Mouse (Mus musculus) myocyte (in vitro differentiated cells): Measurements from ENCODE around the gene Mgmt.

ENCODE experiments used
- CEBPB ChIP-seq: IDR thresholded peaks from 2 replicates; pipeline ENCODE4 v1.6.1; 2011; ENCODE audit warnings: mild to moderate bottlenecking, moderate library complexity; ENCODE audit not compliant: poor library complexity, insufficient read depth, severe bottlenecking
- E2F4 ChIP-seq: IDR thresholded peaks from one replicate; pipeline ENCODE4 v1.6.1; 2011; ENCODE audit warnings: mild to moderate bottlenecking, control low read depth, moderate library complexity; ENCODE audit not compliant: insufficient read depth
- MYOG ChIP-seq, 3 experiments: IDR thresholded peaks; one replicate each; pipeline ENCODE4 v1.6.1; 2011; ENCODE audit warnings: control low read depth in 2 of 3, low read depth in 2 of 3, mild to moderate bottlenecking in 2 of 3; ENCODE audit not compliant: insufficient read length in 2 of 3, control insufficient read depth in 1 of 3, insufficient read depth in 1 of 3
- POLR2A ChIP-seq: IDR thresholded peaks from one replicate; pipeline ENCODE4 v1.6.1; 2011; ENCODE audit warnings: low read depth, mild to moderate bottlenecking, control low read depth, moderate library complexity; ENCODE audit not compliant: insufficient read length
- POLR2AphosphoS2 ChIP-seq: IDR thresholded peaks from one replicate; pipeline ENCODE4 v1.6.1; 2011; ENCODE audit warnings: low read depth, control low read depth; ENCODE audit not compliant: insufficient read length
- TCF12 ChIP-seq: IDR thresholded peaks from one replicate; pipeline ENCODE4 v1.6.1; 2011; ENCODE audit warnings: mild to moderate bottlenecking, control low read depth; ENCODE audit not compliant: poor library complexity, insufficient read depth, severe bottlenecking
- USF1 ChIP-seq: IDR thresholded peaks from one replicate; pipeline ENCODE4 v1.6.1; 2011; ENCODE audit warnings: low read depth, mild to moderate bottlenecking, control low read depth, moderate library complexity

DNA sequence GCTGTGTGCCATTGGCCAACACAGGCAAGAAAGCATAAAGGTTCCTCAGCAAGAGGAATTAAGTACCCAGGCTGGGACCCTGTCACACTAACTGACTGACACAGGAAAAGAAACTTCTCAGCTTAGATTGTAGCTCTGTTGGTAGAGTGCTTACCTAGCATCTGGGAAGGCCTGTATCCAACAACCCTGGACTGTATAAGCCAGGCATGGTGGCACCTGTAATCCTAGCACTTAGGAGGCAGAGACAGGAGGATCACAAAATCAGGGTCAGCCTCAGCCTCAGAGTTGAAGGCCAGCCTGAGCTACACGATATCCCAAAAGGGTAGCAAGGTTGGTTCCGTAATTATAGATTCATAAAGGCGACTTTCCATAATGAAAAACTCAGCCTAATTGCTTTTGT, 140.6 kb downstream of the Mgmt start:
- TF ChIP-seq E2F4 = no peak
- no peak for TF ChIP-seq POLR2A
- TF ChIP-seq USF1 = no peak
- no peak for TF ChIP-seq TCF12
- no peak for TF ChIP-seq MYOG (IDR thresholded peaks at IDR 0.05; ENCODE audit: control insufficient read depth in 1 of 3, insufficient read depth in 1 of 3, insufficient read length in 2 of 3, low read depth in 2 of 3)
- no peak for TF ChIP-seq POLR2AphosphoS2
- no peak for TF ChIP-seq CEBPB
